Mouse (Mus musculus) frontal cortex, postnatal 14 days (tissue): ENCODE measurements around the gene Spop.

Experiments used
- DNase-seq, 2 experiments: peaks; one replicate each; pipeline ENCODE4 v3.0.0; 2022; ENCODE audit warnings: low spot score in 2 of 2

Spop gene

DNA sequence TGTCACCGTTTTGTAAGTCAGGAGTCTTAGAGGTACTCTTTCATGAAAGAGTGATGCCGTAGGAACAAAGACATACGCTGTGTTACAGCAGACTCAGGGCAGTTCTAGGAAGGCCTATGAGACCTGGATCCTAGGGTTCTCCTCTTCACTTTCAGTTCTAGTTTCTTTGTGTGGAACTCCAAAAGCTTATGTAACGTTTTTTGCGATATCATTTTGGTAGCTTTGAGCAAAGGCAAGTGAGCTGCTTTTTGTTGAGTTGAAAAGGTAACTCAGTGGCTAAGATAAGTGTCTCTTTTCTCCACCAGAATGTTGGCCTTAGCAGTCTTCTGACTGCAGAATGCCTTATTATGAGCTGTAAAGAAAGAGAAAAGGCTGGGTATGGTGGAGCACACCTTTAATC, 3.5 kb downstream of the Spop start:
- no peak for DNase-seq

DNA sequence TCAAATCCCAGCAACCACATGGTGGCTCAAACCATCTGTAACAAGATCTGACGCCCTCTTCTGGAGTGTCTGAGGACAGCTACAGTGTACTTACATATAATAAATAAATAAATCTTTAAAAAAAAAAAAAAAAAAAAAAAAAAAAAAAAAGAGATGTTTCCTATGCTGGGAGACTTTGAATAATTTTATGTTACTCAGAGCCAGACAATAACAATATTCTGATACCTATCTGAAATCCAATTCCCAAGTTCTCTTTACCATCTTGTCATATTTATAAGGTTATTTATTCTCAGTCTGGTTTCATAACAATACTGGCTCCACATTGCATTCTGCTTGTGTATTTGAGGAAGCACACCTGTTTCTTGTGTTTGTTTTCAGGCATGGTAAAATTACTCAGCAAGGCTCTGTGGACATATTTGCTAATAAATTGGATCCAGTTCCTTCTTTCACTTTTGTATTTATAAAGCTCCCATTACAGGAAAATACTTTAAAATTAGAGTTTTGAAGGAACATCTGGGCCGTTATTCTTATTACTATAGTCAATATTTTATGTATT, 7.1 kb downstream of the Spop start:
- no peak for DNase-seq

DNA sequence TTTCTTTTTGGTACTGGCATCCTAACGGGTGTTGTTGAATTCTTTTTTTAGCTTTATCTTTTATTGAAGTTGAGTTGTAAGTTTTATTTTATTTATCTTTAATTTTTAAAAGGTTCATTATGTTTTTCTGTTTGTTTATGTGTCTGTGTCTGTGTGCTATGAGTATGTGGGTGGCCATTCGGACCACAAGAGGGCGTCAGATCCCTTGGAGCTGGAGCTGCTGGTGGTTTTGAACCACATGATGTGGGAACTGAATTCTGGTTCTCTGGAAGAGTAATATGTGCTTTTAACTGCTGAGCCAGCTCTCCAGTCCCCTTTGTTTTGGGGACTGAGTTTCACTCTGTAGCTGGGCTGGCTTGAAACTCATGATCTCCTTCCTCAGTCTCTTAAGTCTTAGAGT, 9.6 kb downstream of the Spop start:
- DNase-seq = no peak

DNA sequence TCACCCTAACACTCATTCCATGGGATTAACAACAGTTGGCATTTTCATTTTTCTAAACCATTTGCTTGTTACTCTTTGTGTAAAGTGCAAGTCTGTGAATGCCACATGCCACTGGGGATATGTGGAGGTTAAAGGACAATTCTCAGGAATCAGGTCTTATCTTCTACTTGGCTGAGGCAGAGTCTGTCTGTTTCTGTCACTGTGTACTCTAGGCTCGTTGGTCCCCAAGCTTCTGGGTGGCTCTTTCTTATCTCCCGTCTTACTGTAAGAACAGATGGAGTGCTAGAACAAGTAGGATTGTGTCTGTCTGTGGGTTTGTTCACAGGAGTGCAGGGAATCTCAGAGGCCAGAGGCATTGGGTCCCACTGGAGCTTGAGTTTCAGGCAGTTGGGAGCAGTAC, 17.5 kb downstream of the Spop start:
- DNase-seq = no peak

DNA sequence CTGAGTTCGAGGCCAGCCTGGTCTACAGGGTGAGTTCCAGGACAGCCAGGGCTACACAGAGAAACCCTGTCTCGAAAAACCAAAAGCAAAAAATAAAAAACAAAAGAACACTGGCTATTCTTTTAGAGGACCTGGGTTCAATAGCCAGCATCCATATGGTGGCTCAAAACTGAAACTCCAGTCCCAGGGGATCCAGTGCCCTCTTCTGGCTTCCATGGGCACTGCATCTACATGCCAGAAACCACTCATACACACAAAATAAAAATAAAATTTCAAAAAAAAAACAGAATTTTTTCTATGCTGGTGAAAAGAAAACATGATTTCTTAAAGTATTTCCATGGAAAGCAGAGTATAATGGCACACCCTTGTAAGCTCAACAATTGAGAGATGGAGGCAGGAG, 18.3 kb downstream of the Spop start:
- DNase-seq = no peak

DNA sequence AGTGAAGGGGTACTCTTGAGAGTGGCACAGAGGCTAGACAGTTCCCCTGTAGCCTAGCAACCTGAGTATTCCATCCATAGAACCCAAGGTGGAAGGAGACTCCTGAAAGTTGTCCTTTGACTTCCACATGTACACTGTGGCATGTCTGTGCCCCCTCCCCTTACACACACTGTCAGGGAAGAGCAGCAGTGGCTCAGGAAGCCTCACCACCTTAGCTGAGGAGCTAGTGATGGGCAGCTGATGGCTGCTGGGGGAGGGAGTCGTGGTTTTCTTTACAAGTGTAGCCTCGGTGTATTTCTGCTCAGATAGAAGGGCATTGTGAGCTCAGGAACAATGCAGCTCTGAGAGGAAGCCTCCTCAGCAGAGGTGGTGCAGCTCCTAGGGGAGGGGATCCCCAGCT, 31.5 kb downstream of the Spop start:
- no peak for DNase-seq

DNA sequence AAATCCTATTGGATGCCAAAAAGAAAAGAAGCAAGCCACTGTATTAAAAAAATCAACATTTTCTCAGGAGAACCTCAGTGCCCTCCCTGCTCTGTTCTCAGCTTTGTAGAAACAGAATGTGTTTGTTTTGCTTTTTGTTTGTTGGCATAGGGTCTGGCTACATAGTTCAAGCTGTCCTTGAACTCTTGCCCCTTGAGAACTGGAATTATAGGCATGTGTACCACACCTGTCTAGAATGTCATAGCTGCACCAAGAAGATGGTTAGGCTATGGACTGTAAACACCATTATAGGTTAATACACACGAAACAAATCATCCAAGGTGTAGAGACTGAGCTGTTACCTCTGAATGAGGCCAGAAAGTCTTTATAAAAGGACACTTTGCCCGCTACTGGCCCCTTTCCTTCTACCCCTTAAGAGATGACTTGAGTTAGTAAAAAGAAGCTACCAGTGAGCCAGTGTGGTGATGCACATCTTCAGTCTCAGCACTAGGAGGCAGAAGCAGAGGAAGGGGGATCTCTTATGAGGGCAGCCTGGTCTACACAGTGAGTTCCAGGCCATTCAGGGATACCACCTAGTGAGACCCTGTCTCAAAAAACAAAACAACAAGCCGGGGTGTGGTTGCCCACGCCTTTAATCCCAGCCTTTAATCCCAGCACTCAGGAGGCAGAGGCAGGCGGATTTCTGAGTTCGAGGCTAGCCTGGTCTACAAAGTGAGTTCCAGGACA, 32.9 kb downstream of the Spop start:
- no peak for DNase-seq

DNA sequence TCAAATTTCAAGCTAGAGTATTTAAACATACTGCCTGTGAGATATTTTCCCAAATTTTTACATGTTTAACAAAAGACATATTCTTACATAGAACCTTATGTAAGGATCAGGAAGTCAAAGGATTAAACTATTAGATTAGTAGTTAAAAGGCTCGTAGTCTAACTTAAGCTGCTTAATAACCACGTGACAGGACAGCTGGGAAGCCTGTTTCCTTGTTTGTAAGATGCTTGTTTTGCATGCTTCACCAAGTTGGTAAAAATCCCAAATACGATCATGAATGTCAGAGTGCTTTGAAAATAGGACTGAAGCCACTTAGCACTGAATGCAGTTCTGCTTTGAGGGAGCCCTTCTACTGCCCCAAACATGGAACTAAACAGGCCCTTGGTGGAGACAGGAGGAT, 34.5 kb downstream of the Spop start:
- no peak for DNase-seq

DNA sequence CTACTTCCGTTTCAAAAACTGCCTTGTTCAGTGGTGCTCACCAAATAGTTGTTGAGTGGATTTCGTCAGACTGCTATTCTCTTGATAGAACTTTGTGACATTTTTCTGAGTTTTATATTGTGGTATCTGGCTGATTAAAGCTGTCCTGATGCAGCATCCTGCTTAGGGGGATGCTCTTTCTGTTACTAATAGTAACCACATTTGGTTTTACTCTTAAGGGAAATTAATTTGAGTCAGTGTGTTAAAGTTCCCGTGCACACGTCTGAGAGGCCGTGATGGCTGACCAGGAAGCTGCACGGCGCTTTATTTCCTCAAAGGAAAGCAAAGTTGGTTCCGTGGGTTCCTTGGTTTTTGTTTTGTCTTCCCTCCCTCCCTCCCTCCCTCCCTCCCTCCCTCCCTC, 41.5 kb downstream of the Spop start:
- no peak for DNase-seq

DNA sequence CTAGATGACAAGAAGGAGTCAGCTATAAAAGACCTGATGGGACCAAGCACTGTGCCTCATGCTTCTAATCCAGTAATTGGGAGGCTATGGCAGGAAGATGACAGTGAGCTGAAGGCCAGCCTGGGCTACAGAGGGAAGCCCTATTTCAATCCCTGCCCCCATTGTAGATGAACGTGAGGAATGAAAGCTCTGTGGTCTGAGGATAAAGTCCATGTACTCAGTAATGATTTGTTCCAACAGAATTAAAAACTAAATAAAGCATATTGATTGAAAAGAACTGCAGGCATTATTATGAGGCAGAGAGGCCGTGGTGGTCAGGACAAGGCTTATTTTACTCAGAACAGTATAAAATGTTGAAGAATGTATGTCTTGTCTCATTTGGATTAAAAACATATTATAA, 47.0 kb downstream of the Spop start:
- no peak for DNase-seq

DNA sequence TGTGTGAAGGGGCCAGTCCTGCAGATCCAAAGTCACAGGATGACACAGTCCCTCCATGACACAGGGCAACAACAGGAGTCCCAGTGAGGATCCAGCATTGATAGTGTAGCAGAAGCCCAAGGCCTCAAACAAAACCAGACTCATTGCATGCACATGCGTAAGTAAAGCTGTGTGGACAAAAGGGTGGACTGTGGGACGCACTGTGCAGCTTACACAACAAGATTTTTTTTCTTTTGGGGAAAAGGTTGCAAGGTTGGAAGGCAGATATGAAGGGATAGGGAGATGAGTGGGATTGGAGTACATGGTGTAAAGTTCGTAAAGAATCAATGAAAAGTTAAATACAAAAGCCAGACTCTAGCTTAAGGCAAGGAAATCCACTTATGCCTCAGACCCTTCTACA, 48.3 kb downstream of the Spop start:
- no peak for DNase-seq

DNA sequence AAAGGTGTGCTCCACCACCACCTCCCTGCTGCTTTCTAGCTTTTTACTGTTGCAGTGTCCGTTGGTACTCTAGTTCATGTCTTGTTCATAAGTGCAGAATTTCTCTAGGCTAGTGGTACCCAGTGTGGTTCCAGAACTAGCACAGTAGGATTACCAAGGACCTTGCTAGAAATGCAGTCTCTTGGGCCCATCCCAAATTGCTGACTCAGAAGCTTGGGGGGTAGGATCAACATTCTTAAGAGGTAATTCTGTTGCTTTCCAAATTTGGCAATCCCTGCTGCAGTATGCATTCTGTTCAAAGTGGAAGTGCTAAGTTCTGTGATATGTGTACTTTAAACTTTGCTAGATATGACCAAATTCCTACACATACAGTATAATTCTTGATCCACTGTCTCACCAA, 53.9 kb downstream of the Spop start:
- no peak for DNase-seq

DNA sequence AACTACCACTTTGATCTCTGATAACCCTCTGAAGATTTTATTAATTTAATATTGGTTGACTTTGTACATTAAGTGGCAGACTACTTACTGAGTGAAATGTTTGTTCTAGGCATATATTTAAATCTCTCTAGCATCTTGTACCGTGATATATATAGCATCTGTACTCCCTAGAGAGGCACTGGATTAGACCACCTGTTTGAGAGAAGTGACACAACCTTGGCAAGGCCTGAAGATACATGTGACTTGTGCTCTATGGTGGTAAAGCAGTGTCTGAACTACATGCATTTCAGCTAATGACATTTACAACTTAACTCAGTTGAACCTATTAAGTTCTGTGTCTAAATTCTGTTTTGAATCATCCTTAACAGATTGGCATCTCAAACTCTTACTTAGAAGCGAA, 59.1 kb downstream of the Spop start:
- no peak for DNase-seq

DNA sequence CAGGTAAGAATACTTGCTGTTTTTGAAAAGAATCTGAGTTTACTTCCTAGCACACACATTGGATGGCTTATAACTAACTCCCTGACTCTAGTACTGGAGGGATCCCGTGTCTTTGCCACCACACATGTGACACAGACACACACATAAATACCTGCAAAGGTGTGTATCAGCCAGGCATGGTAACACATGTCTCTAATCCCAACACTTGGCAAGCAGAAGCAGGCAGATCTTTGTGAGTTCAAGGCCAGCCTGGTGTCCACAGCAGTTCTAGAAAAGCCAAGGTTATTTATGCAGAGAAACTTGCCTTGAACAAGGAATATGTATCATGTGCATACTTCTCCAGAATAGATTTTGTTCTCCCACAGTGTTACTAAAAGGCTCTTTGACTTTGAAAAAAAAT, 59.6 kb downstream of the Spop start:
- DNase-seq = no peak

DNA sequence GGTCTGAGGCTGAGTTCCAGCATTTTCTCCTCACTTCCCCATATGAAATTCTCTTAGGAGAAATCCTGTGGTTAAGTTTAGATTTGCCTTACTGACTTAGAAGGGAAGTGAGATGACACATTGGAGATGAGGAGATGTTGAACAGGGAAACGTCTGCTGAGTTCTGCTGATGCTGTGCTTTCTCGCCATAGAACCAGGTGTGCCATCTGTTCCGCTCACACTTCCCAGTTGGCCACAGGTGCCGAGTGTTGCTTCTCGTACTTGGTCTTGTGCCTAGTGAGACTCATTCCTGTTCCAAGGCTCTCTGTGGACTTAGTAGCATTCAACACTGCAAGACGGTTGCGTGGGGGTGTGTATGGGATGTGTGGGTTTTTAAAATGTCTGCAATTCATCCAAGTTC, 62.4 kb downstream of the Spop start:
- peak; percentile 57 to 73 for DNase-seq

DNA sequence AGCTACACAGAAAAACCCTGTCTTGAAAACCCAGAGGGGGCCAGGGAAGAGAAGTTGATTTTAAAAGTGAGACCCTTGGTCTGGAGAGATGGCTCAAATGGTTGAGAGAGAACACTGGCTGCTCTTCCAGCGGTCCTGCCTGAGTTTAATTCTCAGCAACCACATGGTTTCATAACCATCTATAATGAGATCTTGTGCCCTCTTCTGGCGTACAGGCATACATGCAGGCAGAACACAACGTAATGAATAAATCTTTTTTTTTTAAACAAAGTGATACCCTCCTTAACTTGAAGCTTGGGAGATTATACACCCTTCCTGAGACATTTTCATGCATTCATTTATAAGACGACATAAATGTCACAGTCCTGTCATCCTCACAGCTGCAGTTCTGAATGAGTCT, 65.6 kb downstream of the Spop start:
- no peak for DNase-seq

DNA sequence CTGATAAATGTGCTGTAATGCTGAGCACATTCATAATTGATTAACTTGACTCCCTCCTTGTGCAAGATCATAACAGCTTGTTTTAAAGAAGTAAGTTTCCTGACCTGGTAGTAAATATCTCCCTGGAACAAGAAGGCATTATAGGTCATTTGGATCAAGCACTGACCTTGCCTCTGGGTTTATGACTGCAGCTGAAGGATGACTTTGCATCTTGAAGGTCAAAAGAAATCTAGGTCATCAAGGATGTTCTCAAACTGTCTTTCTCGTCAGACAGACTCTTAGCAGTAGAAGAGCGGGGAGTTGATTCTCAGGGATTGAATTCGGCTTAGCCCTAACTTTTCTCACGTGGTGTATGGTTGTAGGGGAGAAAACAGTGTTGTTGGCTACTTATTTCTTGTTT, 66.8 kb downstream of the Spop start:
- DNase-seq = no peak

DNA sequence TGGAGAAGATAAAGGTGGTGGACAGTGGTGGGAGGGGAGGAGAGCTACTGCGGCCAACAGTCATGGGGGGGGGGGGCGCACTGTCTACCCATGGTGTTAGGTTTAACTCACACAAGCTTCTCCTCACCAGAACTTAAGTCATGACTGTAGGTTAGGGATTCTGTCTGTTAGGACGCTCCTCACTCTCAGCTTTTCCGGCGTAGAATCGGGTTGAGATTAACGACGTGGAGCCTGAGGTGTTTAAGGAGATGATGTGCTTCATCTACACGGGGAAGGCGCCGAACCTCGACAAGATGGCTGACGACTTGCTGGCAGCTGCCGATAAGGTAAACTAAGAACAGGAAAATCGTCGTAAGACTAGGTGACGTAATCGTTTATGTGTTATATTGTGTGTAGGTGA, 71.8 kb downstream of the Spop start:
- no peak for DNase-seq

DNA sequence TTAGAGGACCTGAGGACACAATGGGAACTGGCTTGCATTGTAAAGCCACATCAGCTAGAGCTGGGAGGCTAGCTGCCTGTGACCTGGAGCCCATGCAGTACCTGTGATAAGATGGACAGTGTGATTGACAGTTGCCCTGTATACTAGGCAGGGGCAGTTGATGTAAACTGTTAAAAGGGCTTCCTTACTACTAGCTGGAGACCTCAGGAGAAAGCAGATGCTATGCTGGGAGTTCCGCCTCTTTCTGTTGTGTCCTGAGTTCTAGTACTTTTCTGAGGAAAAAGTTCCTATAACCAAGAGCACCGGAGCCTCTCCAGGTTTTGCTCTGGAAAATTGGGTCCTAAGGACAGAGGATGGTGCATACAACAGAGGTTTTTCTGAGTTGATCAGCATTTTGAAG, 73.4 kb downstream of the Spop start:
- no peak for DNase-seq

DNA sequence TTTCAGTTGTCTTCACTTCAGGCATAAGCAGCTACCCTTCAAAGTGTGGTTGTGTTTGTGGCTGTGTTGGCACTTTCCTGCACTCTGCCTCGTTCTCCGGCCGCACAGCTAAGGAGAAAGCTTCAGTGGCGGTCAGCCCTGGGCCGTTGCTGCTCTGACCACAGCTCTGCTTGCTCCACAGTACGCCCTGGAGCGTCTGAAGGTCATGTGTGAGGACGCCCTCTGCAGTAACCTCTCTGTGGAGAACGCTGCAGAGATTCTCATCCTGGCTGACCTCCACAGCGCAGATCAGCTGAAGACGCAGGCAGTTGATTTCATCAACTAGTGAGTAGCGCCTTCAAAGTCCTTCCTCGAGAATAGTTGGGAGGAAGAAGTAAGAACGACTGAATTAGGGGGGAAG, 76.2 kb downstream of the Spop start:
- no peak for DNase-seq

DNA sequence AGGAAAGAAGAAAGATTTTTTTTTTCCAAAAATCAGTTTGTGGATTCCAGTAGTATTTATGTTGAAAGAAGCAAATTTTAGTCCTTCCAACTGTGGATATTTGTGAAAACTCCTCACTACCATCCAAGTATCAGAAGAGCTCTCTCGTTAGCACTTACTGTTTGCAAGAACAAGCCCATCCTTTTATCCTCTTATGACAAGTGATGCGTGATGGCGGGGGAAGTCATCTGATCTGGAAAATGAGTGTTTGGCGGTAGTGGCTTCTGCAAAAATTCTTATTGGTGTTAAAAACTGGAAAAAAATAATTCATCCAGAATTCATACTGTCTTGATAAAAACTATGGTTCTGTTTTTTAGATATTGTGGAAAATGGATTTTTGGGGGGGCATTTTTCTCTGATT, 78.4 kb downstream of the Spop start:
- no peak for DNase-seq

DNA sequence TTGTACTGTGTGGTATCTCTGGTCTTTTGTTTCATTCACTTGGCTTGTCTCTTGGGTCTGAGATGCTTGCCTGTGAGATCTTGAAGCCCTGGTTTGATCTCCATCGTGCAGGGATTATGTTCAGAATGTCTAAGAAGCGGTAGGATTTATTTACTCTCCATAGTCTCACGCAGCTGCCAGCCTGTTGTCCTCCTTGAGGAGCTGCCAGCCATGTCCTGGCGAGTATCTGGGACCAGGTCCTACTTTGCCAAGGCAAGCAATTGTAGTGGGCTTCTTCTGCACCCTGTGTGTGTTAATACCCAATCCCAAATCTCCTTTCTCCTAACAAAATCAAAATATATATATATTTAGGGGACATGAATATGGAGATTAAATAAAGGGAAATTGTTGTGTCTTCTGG, 79.1 kb downstream of the Spop start:
- DNase-seq = no peak

DNA sequence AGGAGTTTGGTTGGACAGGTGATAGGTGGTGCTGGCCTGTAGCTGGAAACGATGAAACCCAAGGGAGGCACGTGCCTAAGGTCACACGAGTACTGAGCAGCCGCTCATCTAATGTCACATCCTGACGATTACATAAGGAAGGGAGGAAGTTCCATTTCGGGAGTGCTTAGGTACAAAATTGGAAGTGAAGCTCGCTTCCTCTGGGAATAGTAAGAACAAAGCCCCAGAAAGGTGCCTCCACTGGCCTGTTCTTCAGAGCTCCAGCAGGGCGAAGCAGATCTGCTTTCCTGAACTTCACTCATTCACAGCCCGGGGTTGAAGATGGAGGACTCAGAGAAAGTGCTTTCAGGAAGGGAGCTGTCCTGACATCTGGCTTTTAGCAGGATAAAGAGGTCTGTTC, 80.1 kb downstream of the Spop start:
- no peak for DNase-seq

DNA sequence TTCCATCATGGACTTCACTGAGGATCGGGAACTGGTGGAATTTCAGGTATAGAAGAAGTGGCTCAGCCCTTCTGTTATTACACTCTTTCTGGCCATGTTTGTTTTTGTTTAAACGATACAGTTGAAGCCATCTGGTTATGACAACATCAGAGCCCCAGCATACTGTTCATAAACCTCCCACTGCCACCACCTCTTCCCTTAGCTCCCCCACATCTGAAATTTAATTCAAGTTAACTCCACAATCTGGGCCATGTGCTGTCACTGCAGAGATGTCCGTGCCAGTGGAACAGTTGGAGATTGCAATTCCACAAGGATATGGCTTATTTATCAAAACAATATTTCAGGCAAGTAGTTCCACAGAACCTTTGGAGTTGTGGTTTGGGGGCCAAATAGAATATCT, 80.5 kb downstream of the Spop start:
- DNase-seq = no peak
